Mouse (Mus musculus) liver, embryonic 14.5 days (tissue): ENCODE measurements at regions not wholly inside any gene's neighbourhood (a gene's known extent, or its start where the extent isn't known, plus 50 kb on each side); places are given as distances from the start of the nearest gene placed in this dataset.

ENCODE experiments used
- ATAC-seq: fragments of 200-750 bp; cut with Nextera tagmentation; 2 replicates; pipeline ENCODE4 v1.8.0; 2017; ENCODE audit warnings: moderate number of reproducible peaks, mild to moderate bottlenecking, moderate library complexity; ENCODE audit not compliant: insufficient read depth
- DNase-seq, 3 experiments: peaks; one replicate each; pipeline ENCODE4 v3.0.0-alpha.2; 2012 to 2013; ENCODE audit warnings: low read depth in 3 of 3, low spot score in 3 of 3
- H3K27ac ChIP-seq: fragments of 300-500 bp; sonication (generic); 2 replicates; pipeline ENCODE4 v1.5.1; 2014; ENCODE audit warnings: moderate library complexity, mild to moderate bottlenecking, control low read depth, inconsistent platforms
- H3K27me3 ChIP-seq: fragments of 300-500 bp; sonication (generic); 2 replicates; pipeline ENCODE4 v1.6.1; 2014; ENCODE audit warnings: mild to moderate bottlenecking, low read length, moderate library complexity; ENCODE audit not compliant: control insufficient read depth, insufficient read depth
- H3K36me3 ChIP-seq: fragments of 300-500 bp; sonication (generic); replicated peaks from 2 replicates; pipeline ENCODE4 v1.6.1; 2014; ENCODE audit warnings: low read depth; ENCODE audit not compliant: control insufficient read depth, insufficient read depth
- H3K4me1 ChIP-seq, 2 experiments: fragments of 200-500 bp in 1 of 2; fragments of 300-500 bp in 1 of 2; sonication (generic) in 1 of 2; replicated peaks; 2 replicates each; pipeline ENCODE4 v1.6.1; 2012 to 2014; ENCODE audit warnings: antibody characterized with exemption in 1 of 2, inconsistent platforms in 1 of 2, low read length in 1 of 2; ENCODE audit not compliant: control insufficient read depth in 2 of 2, insufficient read depth in 2 of 2
- H3K4me2 ChIP-seq: fragments of 300-500 bp; sonication (generic); 2 replicates; pipeline ENCODE4 v1.6.1; 2014; ENCODE audit warnings: low read depth, mild to moderate bottlenecking, control low read depth, moderate library complexity
- H3K4me3 ChIP-seq, 2 experiments: fragments of 200-500 bp in 1 of 2; fragments of 300-500 bp in 1 of 2; sonication (generic) in 1 of 2; 2 replicates each; pipeline ENCODE4 v1.5.1; 2012 to 2014; ENCODE audit warnings: low read depth in 2 of 2, low read length in 2 of 2, mild to moderate bottlenecking in 2 of 2, control low read depth in 1 of 2, inconsistent platforms in 1 of 2, moderate library complexity in 1 of 2; ENCODE audit not compliant: insufficient read depth in 1 of 2
- H3K9ac ChIP-seq: fragments of 300-500 bp; sonication (generic); replicated peaks from 2 replicates; pipeline ENCODE4 v1.6.1; 2014; ENCODE audit warnings: mild to moderate bottlenecking, control low read depth, moderate library complexity
- H3K9me3 ChIP-seq: fragments of 300-500 bp; sonication (generic); 2 replicates; pipeline ENCODE4 v1.6.1; 2016; ENCODE audit warnings: low read length, mixed read lengths; ENCODE audit not compliant: control insufficient read depth
- CTCF ChIP-seq: IDR thresholded peaks from 2 replicates; pipeline ENCODE4 v1.5.1; 2016; ENCODE audit warnings: antibody characterized with exemption, low read depth, control low read depth
- EP300 ChIP-seq: IDR thresholded peaks from 2 replicates; pipeline ENCODE4 v1.6.1; 2016; ENCODE audit warnings: antibody characterized with exemption, low read depth
- WGBS: fragments of 180-500 bp; shearing (Covaris S2); extraction: QIAGEN DNeasy Blood & Tissue Kit; methylation state at CpG from one replicate; pipeline ENCODE4 v1.1.7; 2014; ENCODE audit not compliant: insufficient replicate concordance; 5-methylcytosine and 5-hydroxymethylcytosine counted together

DNA sequence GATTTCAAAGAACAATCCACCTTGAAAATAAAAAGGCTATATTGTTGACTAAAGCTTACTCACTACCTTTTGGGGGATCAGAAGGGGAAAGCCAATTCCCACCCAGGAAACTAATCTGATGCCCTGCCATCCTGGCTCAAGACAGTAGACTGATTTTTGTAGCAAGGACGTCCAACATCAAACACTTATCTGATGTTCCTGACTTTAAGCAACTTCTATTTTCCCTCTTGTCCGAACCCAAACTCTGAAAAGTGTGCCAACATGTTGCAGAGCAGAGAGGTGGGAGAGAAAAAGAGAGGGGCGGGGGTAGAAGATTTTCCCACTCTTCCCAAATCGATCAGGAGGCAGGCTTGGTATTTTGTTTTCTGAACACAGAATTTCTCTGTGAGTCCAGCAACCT is 201.0 kb downstream of the Nr2f2 start:
- H3K4me3 ChIP-seq, result no peak overlapping the region
- H3K27ac ChIP-seq, result no peak overlapping the region
- WGBS, result 44% methylated on average over 4 of the region's 4 CpGs
- no peaks in the 10 kb centered on the region for H3K4me1 ChIP-seq
- H3K27me3 ChIP-seq, result no peaks in the 10 kb centered on the region
- ATAC-seq (no peak), DNase-seq (no peak)
- no peak overlapping the region for H3K9ac ChIP-seq
- no peak overlapping the region for H3K4me2 ChIP-seq
- TF ChIP-seq EP300 (no peak), CTCF (no peak)
- H3K9me3 ChIP-seq, result no peaks in the 10 kb centered on the region
- H3K36me3 ChIP-seq, result no peaks in the 10 kb centered on the region

DNA sequence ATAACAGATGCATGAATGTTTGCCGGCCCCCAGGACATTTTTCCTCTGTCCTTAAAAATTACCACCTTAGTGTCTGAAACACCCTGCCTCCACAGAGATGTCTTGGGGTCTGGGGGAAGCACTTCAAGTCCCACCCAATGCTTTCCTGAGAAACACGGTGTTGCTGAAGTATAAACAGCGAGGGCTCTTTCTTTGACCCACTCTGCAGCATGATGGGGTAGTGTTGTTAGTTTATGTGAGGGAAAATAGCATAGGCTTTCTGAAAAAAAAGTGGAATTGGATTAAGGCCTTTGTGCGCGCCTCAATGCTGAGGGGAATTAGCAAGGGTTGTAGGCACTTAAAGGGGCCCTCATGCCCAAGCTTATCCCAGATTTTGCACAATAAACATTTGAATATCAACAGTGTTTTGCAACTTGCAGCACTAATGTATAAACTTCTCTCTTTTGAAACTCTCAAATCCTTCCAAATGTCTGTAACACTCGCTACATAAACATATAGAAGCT is 201.8 kb downstream of the Nr2f2 start:
- no peak for ATAC-seq
- H3K9ac ChIP-seq, result no peak overlapping the region
- WGBS, result 52% methylated on average over 6 of the region's 6 CpGs

DNA sequence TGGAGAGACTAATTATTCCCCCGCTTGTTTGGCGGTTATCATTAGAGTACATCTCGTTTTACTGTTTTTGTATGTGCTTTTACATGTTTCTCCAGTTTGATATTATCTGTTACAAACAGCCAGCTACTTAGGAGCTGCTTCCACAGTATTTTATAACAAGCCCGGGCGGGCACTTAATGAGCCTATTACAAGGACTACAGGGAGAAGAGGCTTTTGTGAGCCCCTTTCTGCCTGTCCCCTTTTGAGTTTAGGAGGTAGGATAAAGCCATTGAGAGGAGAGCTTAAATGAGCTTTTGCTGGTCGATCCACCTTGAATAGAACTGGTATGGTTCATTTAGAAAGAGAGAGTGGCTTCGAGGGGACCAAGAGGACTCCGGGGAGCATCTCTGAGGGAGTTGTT is 208.0 kb downstream of the Nr2f2 start:
- Histone ChIP-seq H3K4me3 (no peak overlapping the region), H3K9ac (no peak overlapping the region), H3K4me1 (no peaks in the 10 kb centered on the region), H3K9me3 (no peaks in the 10 kb centered on the region), H3K36me3 (no peaks in the 10 kb centered on the region), H3K27me3 (no peaks in the 10 kb centered on the region), H3K27ac (no peak overlapping the region), H3K4me2 (no peak overlapping the region)
- WGBS, result 59% methylated on average over 8 of the region's 8 CpGs
- TF ChIP-seq CTCF (no peak), EP300 (no peak)
- no peak for DNase-seq
- no peak for ATAC-seq

More for the DNA sequence above, 201.8 kb downstream of the Nr2f2 start:
- Histone ChIP-seq H3K4me1 (no peaks in the 10 kb centered on the region), H3K9me3 (no peaks in the 10 kb centered on the region), H3K4me3 (no peak overlapping the region), H3K4me2 (no peak overlapping the region), H3K36me3 (no peaks in the 10 kb centered on the region), H3K27me3 (no peaks in the 10 kb centered on the region), H3K27ac (no peak overlapping the region)
- TF ChIP-seq CTCF (no peak), EP300 (no peak)
- DNase-seq, result no peak

DNA sequence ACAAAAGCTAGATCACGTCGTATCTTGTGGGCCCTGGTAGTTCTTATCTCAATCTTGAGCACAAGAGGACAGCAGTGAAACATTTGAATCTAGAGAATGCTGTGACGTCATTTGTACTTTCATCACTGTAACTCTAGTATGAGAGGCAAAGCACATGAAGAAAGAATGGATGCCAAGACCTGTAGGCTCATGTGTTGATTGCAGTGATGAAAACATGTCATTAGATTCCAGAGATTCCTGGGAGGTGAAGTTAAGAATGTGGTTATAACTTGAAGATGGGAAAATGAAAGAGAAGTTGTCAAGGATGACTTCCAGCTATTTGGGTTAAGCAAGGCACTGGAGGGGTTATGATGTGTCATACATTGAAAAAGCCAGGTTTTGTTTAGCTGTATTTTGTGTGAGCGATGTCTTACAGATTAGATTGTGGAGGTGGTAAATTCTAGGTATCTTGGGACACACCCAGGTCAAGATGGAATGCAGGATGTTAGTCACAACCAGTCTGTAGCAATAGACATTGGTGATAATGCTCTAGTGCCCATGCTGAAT is 221.7 kb downstream of the Nr2f2 start:
- Histone ChIP-seq H3K4me1 (no peaks in the 10 kb centered on the region), H3K27ac (no peak overlapping the region), H3K9me3 (no peaks in the 10 kb centered on the region), H3K36me3 (no peaks in the 10 kb centered on the region), H3K4me3 (no peak overlapping the region), H3K4me2 (no peak overlapping the region), H3K27me3 (no peaks in the 10 kb centered on the region), H3K9ac (no peak overlapping the region)
- WGBS, result 61% methylated on average over 4 of the region's 4 CpGs
- TF ChIP-seq CTCF (no peak), EP300 (no peak)
- no peak for DNase-seq
- ATAC-seq, result no peak

DNA sequence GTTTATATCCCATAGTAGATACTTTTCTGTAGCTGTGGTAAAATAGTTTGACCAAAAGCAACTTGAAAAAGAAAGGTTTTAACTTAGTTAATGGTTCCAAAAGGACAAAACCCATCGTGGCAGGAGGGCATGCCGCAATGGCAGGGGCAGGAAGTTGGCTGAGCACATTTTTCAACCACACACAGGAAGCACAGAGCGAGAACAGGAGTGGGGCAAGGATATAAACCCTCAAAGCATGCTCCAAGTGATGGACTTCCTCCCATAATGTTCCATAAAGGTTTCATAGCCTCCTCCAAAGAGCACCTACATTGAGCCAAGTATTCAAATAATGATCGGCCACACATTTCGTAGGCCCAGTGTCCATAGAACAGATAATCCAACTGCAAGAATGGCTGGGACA is 229.7 kb downstream of the Nr2f2 start:
- WGBS, result 47% methylated on average over 5 of the region's 5 CpGs
- no peaks in the 10 kb centered on the region for H3K36me3 ChIP-seq

More for the DNA sequence above, 229.7 kb downstream of the Nr2f2 start:
- no peak overlapping the region for H3K4me2 ChIP-seq
- H3K27me3 ChIP-seq, result no peaks in the 10 kb centered on the region
- ATAC-seq, result no peak
- no peaks in the 10 kb centered on the region for H3K4me1 ChIP-seq
- H3K27ac ChIP-seq, result no peak overlapping the region
- no peak for DNase-seq
- TF ChIP-seq EP300 (no peak), CTCF (no peak)
- no peak overlapping the region for H3K9ac ChIP-seq
- no peaks in the 10 kb centered on the region for H3K9me3 ChIP-seq
- no peak overlapping the region for H3K4me3 ChIP-seq
